Mouse (Mus musculus) induced T-regulatory cell, adult 2 months (primary cell): Measurements from ENCODE around the gene Egfl8.

Experiments used
- DNase-seq: peaks from one replicate; pipeline ENCODE4 v3.0.0-alpha.2; 2012; ENCODE audit warnings: low read depth

Gene Egfl8

GRCm38 (mm10) chr17:34648141-34648890, 32.5 kb upstream of the Egfl8 start:
- no peak for DNase-seq

DNA sequence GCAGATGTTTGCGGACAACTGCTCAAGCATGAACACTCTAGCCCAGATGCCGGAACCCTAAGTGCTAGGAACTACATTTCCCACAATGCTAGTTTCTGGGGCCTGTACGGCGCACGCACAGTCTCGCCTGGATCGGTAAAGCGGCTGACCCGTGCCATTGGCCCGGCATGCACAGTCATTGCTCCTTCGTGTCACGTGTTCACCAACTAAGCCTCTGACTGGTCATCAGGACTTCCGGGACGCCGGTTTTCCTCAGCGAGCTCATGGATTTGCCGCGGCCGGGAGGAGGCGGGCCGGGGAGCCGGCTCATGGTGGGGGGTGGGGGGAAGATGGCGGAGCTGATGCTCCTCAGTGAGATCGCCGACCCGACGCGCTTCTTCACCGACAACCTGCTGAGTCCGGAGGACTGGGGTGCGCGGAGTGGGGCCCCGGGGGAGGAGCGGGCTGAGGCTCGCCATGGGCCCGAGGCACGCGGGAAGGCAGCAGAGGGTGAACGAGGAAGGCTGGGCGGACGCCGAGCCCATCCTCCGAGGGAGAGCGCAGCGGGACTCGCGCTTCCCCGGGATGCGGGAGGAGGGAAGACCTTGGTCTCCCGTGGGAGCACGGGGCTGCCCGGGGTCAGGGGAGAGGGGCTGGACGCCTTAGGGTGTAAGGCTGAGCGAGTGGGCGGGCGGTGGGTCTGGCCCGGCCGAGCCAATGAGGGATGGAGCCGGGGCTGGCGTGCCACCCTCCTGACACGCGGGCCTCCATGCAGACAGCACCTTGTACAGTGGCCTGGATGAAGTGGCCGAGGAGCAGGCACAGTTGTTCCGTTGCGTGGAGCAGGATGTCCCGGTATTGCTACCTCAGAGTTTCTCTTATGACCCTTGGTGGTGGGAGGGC, 31.4 kb upstream of the Egfl8 start, which contains the start of gene Atf6b:
Gene Atf6b (plus strand): TSS at position 241 of the 882 bp plus-strand sequence.
- DNase-seq, result peak; percentile 98

DNA sequence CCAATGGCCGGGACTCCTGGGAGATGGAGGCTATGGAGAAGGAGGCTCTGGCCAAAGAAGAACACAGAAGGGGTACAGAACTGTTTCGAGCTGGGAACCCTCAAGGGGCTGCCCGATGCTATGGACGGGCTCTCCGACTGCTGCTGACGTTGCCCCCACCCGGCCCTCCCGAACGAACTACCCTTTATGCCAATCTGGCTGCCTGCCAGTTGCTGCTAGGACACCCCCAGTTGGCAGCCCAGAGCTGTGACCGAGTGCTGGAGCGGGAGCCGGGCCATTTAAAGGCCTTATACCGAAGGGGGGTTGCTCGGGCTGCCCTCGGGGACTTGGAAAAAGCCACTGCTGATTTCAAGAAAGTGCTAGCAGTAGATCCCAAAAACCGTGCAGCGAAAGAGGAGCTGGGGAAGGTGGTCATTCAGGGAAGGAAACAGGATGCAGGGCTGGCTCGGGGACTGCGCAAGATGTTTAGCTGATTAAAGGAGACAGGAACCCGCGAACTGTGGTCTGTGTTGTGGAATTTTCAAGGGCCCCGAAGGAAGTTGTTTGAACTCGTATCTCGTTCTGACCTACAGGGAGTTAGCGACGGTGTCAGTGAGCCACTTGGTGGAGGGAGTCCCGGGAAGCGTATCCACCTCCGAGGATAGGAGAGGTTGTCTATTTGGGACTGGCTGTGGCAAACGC, 30.2 kb upstream of the Egfl8 start:
- DNase-seq, result peak; percentile 32

- DNase-seq, result peak; percentile 28
Measured at GRCm38 (mm10) chr17:34645256-34645829, 29.6 kb upstream of the Egfl8 start.

- peak; percentile 99 for DNase-seq
Measured at GRCm38 (mm10) chr17:34644608-34645007, 28.8 kb upstream of the Egfl8 start, which contains the start of gene Fkbpl. Fkbpl (plus strand) TSS chr17:34644764.

DNA sequence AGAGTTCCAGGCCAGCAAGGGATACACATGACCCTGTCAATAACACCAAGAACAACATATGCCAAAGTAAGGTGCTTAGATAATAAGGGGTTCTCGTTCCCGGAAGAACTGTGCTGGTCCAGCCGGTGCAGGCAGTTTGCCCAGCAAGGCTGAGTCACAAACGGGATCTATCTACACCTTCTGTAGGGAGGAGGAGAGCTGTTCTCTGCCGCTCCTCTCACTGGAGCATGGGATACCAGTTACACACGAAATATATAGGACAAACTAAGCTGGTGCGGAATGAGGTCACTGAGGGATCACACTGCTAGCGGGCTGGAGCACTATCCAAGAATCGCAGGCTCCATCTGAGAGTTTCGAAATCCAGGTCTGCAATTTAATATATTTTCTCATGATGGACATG, 28.2 kb upstream of the Egfl8 start:
- no peak for DNase-seq

- no peak for DNase-seq
Measured at GRCm38 (mm10) chr17:34643379-34643778, 27.6 kb upstream of the Egfl8 start.

GRCm38 (mm10) chr17:34641945-34642344, 26.2 kb upstream of the Egfl8 start:
- DNase-seq, result no peak

- DNase-seq, result no peak
Measured at GRCm38 (mm10) chr17:34640778-34641601, 25.2 kb upstream of the Egfl8 start.

- no peak for DNase-seq
Measured at GRCm38 (mm10) chr17:34639461-34640255, 23.9 kb upstream of the Egfl8 start.

GRCm38 (mm10) chr17:34637459-34637858, 21.7 kb upstream of the Egfl8 start:
- no peak for DNase-seq

- DNase-seq, result no peak
Measured at GRCm38 (mm10) chr17:34635671-34636070, 19.9 kb upstream of the Egfl8 start.

GRCm38 (mm10) chr17:34632261-34632691, 16.5 kb upstream of the Egfl8 start:
- DNase-seq, result peak; percentile 81

GRCm38 (mm10) chr17:34631647-34632046, 15.9 kb upstream of the Egfl8 start:
- DNase-seq, result no peak

DNA sequence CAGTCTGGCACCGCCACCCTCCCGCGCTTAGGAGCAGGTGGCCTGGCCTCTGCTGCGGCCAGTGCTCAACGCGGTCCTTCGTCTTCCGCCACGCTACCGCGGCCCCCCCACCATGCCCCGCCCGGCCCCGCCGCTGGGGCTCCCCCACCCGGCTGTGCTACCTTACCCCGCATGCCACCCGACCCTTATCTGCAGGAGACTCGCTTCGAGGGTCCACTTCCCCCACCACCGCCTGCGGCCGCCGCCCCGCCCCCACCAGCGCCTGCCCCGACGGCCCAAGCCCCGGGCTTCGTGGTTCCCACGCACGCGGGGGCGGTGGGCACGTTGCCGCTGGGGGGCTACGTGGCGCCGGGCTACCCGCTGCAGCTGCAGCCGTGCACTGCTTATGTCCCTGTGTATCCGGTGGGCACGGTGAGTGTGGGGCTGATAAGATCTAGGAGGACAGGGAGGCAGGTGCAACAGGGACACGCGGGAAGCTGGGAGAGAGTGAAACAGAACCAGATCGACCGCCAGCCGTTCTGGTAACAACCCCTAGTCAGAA, 15.1 kb upstream of the Egfl8 start:
- peak; percentile 45 for DNase-seq

DNA sequence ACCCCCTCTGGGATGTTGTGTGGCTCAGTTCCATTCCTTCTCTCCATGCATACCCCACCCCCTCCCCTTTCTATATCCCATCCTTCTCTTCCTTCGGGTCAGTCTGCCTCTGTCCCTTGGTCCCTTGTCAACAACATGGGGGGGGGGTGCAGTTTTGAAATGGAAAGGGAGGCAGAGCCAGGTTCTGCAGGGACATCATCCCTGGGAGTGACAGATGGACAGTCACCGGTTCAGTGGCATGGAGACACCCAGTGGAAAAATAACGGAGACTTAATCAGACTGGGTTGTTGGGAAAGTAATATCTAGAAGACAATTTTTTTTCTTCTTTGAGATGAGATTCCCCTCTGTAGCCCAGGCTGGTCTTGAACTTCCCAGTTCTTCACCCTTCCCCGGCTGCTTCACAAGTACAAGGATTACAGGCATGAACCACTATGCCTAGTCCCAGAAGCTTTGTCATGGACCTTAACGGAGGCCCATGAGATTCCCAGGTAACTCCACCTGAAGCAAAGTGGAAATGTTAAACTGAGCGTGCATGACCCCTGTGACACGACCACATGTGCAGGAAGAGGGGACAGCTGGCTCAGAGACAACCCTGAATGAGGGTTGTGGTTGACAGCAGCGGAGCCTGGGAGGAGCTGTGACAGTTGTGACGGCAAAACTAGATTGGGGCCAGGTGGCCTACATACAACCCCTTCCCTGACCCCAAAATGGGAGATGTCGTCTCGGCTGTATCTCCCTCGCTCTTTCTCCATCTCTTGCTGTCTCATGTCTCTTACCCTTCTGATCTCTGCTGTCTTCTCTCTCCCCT, 14.2 kb upstream of the Egfl8 start:
- peak; percentile 79 for DNase-seq

GRCm38 (mm10) chr17:34629221-34629751, 13.5 kb upstream of the Egfl8 start, which contains the start of gene Prrt1:
Prrt1 (plus strand) TSS chr17:34629533.
- peak; percentile 37 for DNase-seq

- DNase-seq, result no peak
Measured at GRCm38 (mm10) chr17:34628644-34628967, 12.8 kb upstream of the Egfl8 start.
